Mouse (Mus musculus): Measurements from ENCODE around the gene B3gnt3. TPM values are rescaled to one million over a fixed set of nuclear protein-coding genes. Genes with fewer than 3 reads are reported as not detected.
A peak's percentile ranks its signal among the peaks of the same experiment; 100 is the strongest.

The B3gnt3 gene
- polyA plus RNA-seq, 1 experiment: 5.5 TPM

- H3K27ac ChIP-seq (ENCODE audit: insufficient read depth, low read depth, low read length): no peak overlapping the region
These were observed 16.9 kb downstream of the B3gnt3 start for GRCm38 (mm10) chr8:71684701-71685100.

GRCm38 (mm10) chr8:71682832-71683231, 18.8 kb downstream of the B3gnt3 start:
- no peak overlapping the region for H3K4me3 ChIP-seq (ENCODE audit: insufficient read depth, low read depth, low read length)
- H3K27ac ChIP-seq (ENCODE audit: insufficient read depth, low read depth, low read length): no peak overlapping the region
- TF ChIP-seq POLR2A (IDR thresholded peaks at IDR 0.05; ENCODE audit: low read depth, low read length): no peak
- TF ChIP-seq CTCF (conservative IDR thresholded peaks at IDR 0.05; ENCODE audit: insufficient read depth, insufficient read length, low read depth, low read length): no peak
- 83% methylated on average over 12 of the region's 12 CpGs for WGBS
- no peak for DNase-seq
- no peaks in the 10 kb centered on the region for H3K27me3 ChIP-seq (replicated peaks; ENCODE audit: control insufficient read depth, insufficient read depth, low read length)
- H3K36me3 ChIP-seq (ENCODE audit: control insufficient read depth, insufficient read depth, low read length): no peaks in the 10 kb centered on the region
- no peaks in the 10 kb centered on the region for H3K4me1 ChIP-seq (ENCODE audit: control insufficient read depth, insufficient read depth, low read length)

More at GRCm38 (mm10) chr8:71684701-71685100, 16.9 kb downstream of the B3gnt3 start:
- no peak for DNase-seq
- Histone ChIP-seq H3K4me3 (ENCODE audit: insufficient read depth, low read depth, low read length) (no peak overlapping the region), H3K27me3 (replicated peaks; ENCODE audit: control insufficient read depth, insufficient read depth, low read length) (no peaks in the 10 kb centered on the region), H3K36me3 (ENCODE audit: control insufficient read depth, insufficient read depth, low read length) (no peaks in the 10 kb centered on the region), H3K4me1 (ENCODE audit: control insufficient read depth, insufficient read depth, low read length) (no peaks in the 10 kb centered on the region)
- 41% methylated on average over 10 of the region's 10 CpGs for WGBS
- TF ChIP-seq POLR2A (IDR thresholded peaks at IDR 0.05; ENCODE audit: low read depth, low read length): no peak
- no peak for TF ChIP-seq CTCF (conservative IDR thresholded peaks at IDR 0.05; ENCODE audit: insufficient read depth, insufficient read length, low read depth, low read length)

- TF ChIP-seq CTCF (conservative IDR thresholded peaks at IDR 0.05; ENCODE audit: insufficient read depth, insufficient read length, low read depth, low read length) (no peak), POLR2A (IDR thresholded peaks at IDR 0.05; ENCODE audit: low read depth, low read length) (no peak)
- Histone ChIP-seq H3K27me3 (replicated peaks; ENCODE audit: control insufficient read depth, insufficient read depth, low read length) (no peaks in the 10 kb centered on the region), H3K4me3 (ENCODE audit: insufficient read depth, low read depth, low read length) (no peak overlapping the region), H3K4me1 (ENCODE audit: control insufficient read depth, insufficient read depth, low read length) (no peaks in the 10 kb centered on the region), H3K27ac (ENCODE audit: insufficient read depth, low read depth, low read length) (no peak overlapping the region; the same call in 1 of the 2 replicates), H3K36me3 (ENCODE audit: control insufficient read depth, insufficient read depth, low read length) (no peaks in the 10 kb centered on the region)
- WGBS: 28% methylated on average over 18 of the region's 18 CpGs
- DNase-seq: peak; percentile 38
These were observed 20.1 kb downstream of the B3gnt3 start for GRCm38 (mm10) chr8:71681369-71681915.

- Histone ChIP-seq H3K4me3 (ENCODE audit: insufficient read depth, low read depth, low read length) (no peak overlapping the region), H3K27me3 (replicated peaks; ENCODE audit: control insufficient read depth, insufficient read depth, low read length) (no peaks in the 10 kb centered on the region), H3K27ac (ENCODE audit: insufficient read depth, low read depth, low read length) (0 out of 2 replicates have a peak overlapping the region, but pooled peaks have one; percentile 36), H3K36me3 (ENCODE audit: control insufficient read depth, insufficient read depth, low read length) (no peaks in the 10 kb centered on the region), H3K4me1 (ENCODE audit: control insufficient read depth, insufficient read depth, low read length) (peaks cover 5% of the 10 kb centered on the region; the same call in 1 of the 2 replicates)
- TF ChIP-seq CTCF (conservative IDR thresholded peaks at IDR 0.05; ENCODE audit: insufficient read depth, insufficient read length, low read depth, low read length) (no peak), POLR2A (IDR thresholded peaks at IDR 0.05; ENCODE audit: low read depth, low read length) (no peak)
- peak; percentile 70 for DNase-seq
- WGBS: 32% methylated on average over 21 of the region's 21 CpGs
These were observed 21.1 kb downstream of the B3gnt3 start for GRCm38 (mm10) chr8:71680471-71680870.

GRCm38 (mm10) chr8:71679550-71680168, 21.9 kb downstream of the B3gnt3 start:
- no peaks in the 10 kb centered on the region for H3K27me3 ChIP-seq (replicated peaks; ENCODE audit: control insufficient read depth, insufficient read depth, low read length)
- H3K4me3 ChIP-seq (ENCODE audit: insufficient read depth, low read depth, low read length): no peak overlapping the region
- 38% methylated on average over 45 of the region's 46 CpGs for WGBS
- no peak for TF ChIP-seq CTCF (conservative IDR thresholded peaks at IDR 0.05; ENCODE audit: insufficient read depth, insufficient read length, low read depth, low read length)
- no peak for TF ChIP-seq POLR2A (IDR thresholded peaks at IDR 0.05; ENCODE audit: low read depth, low read length)
- DNase-seq: no peak
- H3K27ac ChIP-seq (ENCODE audit: insufficient read depth, low read depth, low read length): no peak overlapping the region
- H3K36me3 ChIP-seq (ENCODE audit: control insufficient read depth, insufficient read depth, low read length): no peaks in the 10 kb centered on the region
- H3K4me1 ChIP-seq (ENCODE audit: control insufficient read depth, insufficient read depth, low read length): peaks cover 5% of the 10 kb centered on the region; the same call in 1 of the 2 replicates

- no peaks in the 10 kb centered on the region for H3K27me3 ChIP-seq (replicated peaks; ENCODE audit: control insufficient read depth, insufficient read depth, low read length)
- H3K4me1 ChIP-seq (ENCODE audit: control insufficient read depth, insufficient read depth, low read length): peaks cover 5% of the 10 kb centered on the region; the same call in 1 of the 2 replicates
- TF ChIP-seq POLR2A (IDR thresholded peaks at IDR 0.05; ENCODE audit: low read depth, low read length) (no peak), CTCF (conservative IDR thresholded peaks at IDR 0.05; ENCODE audit: insufficient read depth, insufficient read length, low read depth, low read length) (no peak)
- no peak for DNase-seq
- WGBS: 58% methylated on average over 16 of the region's 16 CpGs
- H3K4me3 ChIP-seq (ENCODE audit: insufficient read depth, low read depth, low read length): no peak overlapping the region
- no peaks in the 10 kb centered on the region for H3K36me3 ChIP-seq (ENCODE audit: control insufficient read depth, insufficient read depth, low read length)
- no peak overlapping the region for H3K27ac ChIP-seq (ENCODE audit: insufficient read depth, low read depth, low read length)
These were observed 22.5 kb downstream of the B3gnt3 start for GRCm38 (mm10) chr8:71679116-71679515.

GRCm38 (mm10) chr8:71678216-71678615, 23.4 kb downstream of the B3gnt3 start:
- no peak for DNase-seq
- no peaks in the 10 kb centered on the region for H3K36me3 ChIP-seq (ENCODE audit: control insufficient read depth, insufficient read depth, low read length)
- no peaks in the 10 kb centered on the region for H3K27me3 ChIP-seq (replicated peaks; ENCODE audit: control insufficient read depth, insufficient read depth, low read length)
- H3K27ac ChIP-seq (ENCODE audit: insufficient read depth, low read depth, low read length): no peak overlapping the region
- WGBS: 65% methylated on average over 4 of the region's 4 CpGs
- no peak overlapping the region for H3K4me3 ChIP-seq (ENCODE audit: insufficient read depth, low read depth, low read length)
- TF ChIP-seq CTCF (conservative IDR thresholded peaks at IDR 0.05; ENCODE audit: insufficient read depth, insufficient read length, low read depth, low read length) (no peak), POLR2A (IDR thresholded peaks at IDR 0.05; ENCODE audit: low read depth, low read length) (no peak)
- H3K4me1 ChIP-seq (ENCODE audit: control insufficient read depth, insufficient read depth, low read length): peaks cover 5% of the 10 kb centered on the region; the same call in 1 of the 2 replicates
